35 mouse cellular contexts compared by ENCODE assay signal in genomic region chr19:58708611-58709010, GRCm38 (mm10). TPM values are rescaled to one million over a fixed set of nuclear protein-coding genes. Genes with fewer than 3 reads are reported as not detected.
DNase-seq lines count a peak whose midpoint lies in the region; ATAC-seq and TF ChIP-seq lines count a peak whose summit lies in the region.
"Had no signal": no experiment of that assay in that cellular context is flagged by ENCODE, and none has a peak within 500 bp of the region (broad histone marks: within the 10 kb centered on the region; RNA-seq: fewer than 3 reads in every experiment).

No protein-coding gene starts in this region.

- H3K4me1 ChIP-seq in heart, embryonic 11.5 days (ENCODE audit: control insufficient read depth, insufficient read depth, low read length): no peaks in the 10 kb centered on the region
- no peaks in the 10 kb centered on the region for H3K4me1 ChIP-seq in midbrain, postnatal 0 days (ENCODE audit: insufficient read depth, low read length)
- no peaks in the 10 kb centered on the region for H3K4me1 ChIP-seq in forebrain, embryonic 12.5 days
- H3K4me1 ChIP-seq: forebrain, embryonic 13.5 days; hindbrain, embryonic 15.5 days; liver, embryonic 12.5 days; neural tube, embryonic 13.5 days had no signal

- peak; percentile 44 for DNase-seq in adrenal gland, adult 2 months
- no peak for DNase-seq in adrenal gland, adult 18-20 months (ENCODE audit: low spot score in 2 of 2)
- peak; percentile 3 to 14 for DNase-seq in heart, postnatal 36 days
- peak; percentile 5 for DNase-seq in adrenal gland, postnatal 14 days
- no peak for DNase-seq in thymus, postnatal 14 days
- no peak for DNase-seq in midbrain, postnatal 0 days (ENCODE audit: low spot score)
- DNase-seq: cerebellum, adult 2 months; cerebellum, postnatal 14 days; gastrocnemius, postnatal 10 days; kidney, adult 18-20 months; layer of hippocampus, postnatal 36 days; left cerebral cortex, postnatal 4 days; liver, postnatal 0 days; lung, postnatal 36 days; right cerebral cortex, postnatal 14 days had no signal

- intact Hi-C loops in heart, postnatal 36 days (cut with DNase I): no loop called here

- H3K27me3 ChIP-seq in heart, embryonic 11.5 days (ENCODE audit: control insufficient read depth, insufficient read depth, low read length): no peaks in the 10 kb centered on the region
- H3K27me3 ChIP-seq in midbrain, postnatal 0 days (ENCODE audit: insufficient read depth, low read length): no peaks in the 10 kb centered on the region
- no peaks in the 10 kb centered on the region for H3K27me3 ChIP-seq in forebrain, embryonic 12.5 days
- H3K27me3 ChIP-seq: forebrain, embryonic 13.5 days; hindbrain, embryonic 15.5 days; liver, embryonic 12.5 days; neural tube, embryonic 13.5 days had no signal

- TF ChIP-seq CTCF in midbrain, postnatal 0 days (IDR thresholded peaks at IDR 0.05): no peak

- 77% methylated on average over 3 of the region's 3 CpGs for WGBS in heart, embryonic 11.5 days (ENCODE audit: insufficient replicate concordance)
- WGBS in midbrain, postnatal 0 days: 72% methylated on average over 3 of the region's 3 CpGs
- WGBS in forebrain, embryonic 12.5 days: 76% methylated on average over 3 of the region's 3 CpGs

- H3K27ac ChIP-seq in heart, embryonic 11.5 days (ENCODE audit: low read depth, low read length): no peak overlapping the region
- H3K27ac ChIP-seq in midbrain, postnatal 0 days (ENCODE audit: low read depth, low read length): no peak overlapping the region
- no peak overlapping the region for H3K27ac ChIP-seq in forebrain, embryonic 12.5 days
- H3K27ac ChIP-seq: forebrain, embryonic 13.5 days; hindbrain, embryonic 15.5 days; kidney, postnatal 0 days; liver, embryonic 12.5 days; neural tube, embryonic 13.5 days had no signal

- H3K36me3 ChIP-seq in heart, embryonic 11.5 days (ENCODE audit: control insufficient read depth, insufficient read depth, low read length): no peaks in the 10 kb centered on the region
- no peaks in the 10 kb centered on the region for H3K36me3 ChIP-seq in midbrain, postnatal 0 days (ENCODE audit: insufficient read depth, low read length)
- no peaks in the 10 kb centered on the region for H3K36me3 ChIP-seq in forebrain, embryonic 12.5 days (replicated peaks)
- H3K36me3 ChIP-seq: hindbrain, embryonic 15.5 days; liver, embryonic 12.5 days; neural tube, embryonic 13.5 days had no signal

- no peak overlapping the region for H3K4me3 ChIP-seq in heart, embryonic 11.5 days (ENCODE audit: low read depth, low read length)
- no peak overlapping the region for H3K4me3 ChIP-seq in midbrain, postnatal 0 days (ENCODE audit: low read depth, low read length)
- H3K4me3 ChIP-seq in forebrain, embryonic 12.5 days (replicated peaks): no peak overlapping the region
- H3K4me3 ChIP-seq: erythroblast, embryonic 14.5 days; forebrain, embryonic 13.5 days; hindbrain, embryonic 15.5 days; liver, embryonic 12.5 days; neural tube, embryonic 13.5 days had no signal

- H3K4me2 ChIP-seq in heart, embryonic 11.5 days: no peak overlapping the region
- H3K4me2 ChIP-seq in midbrain, postnatal 0 days (ENCODE audit: low read depth, low read length, poor library complexity, severe bottlenecking): no peak overlapping the region
- H3K4me2 ChIP-seq in forebrain, embryonic 12.5 days: no peak overlapping the region
- H3K4me2 ChIP-seq: forebrain, embryonic 13.5 days; hindbrain, embryonic 15.5 days; liver, embryonic 12.5 days; midbrain, embryonic 11.5 days; neural tube, embryonic 13.5 days had no signal

- ATAC-seq in heart, embryonic 11.5 days (replicated peaks; ENCODE audit: insufficient number of reproducible peaks, low FRiP score, low TSS enrichment): no peak
- no peak for ATAC-seq in midbrain, postnatal 0 days (ENCODE audit: low FRiP score)
- no peak for ATAC-seq in forebrain, embryonic 12.5 days (ENCODE audit: low FRiP score)
- ATAC-seq: activated CD4-positive, CD25-positive, alpha-beta regulatory T cell, adult 4 months; CD4-positive, CD25-positive, alpha-beta regulatory T cell, adult 4 months; forebrain, embryonic 13.5 days; liver, embryonic 12.5 days; liver, postnatal 0 days had no signal

- H3K9me3 ChIP-seq in heart, embryonic 11.5 days (replicated peaks; ENCODE audit: control insufficient read depth, low read length): no peaks in the 10 kb centered on the region
- no peaks in the 10 kb centered on the region for H3K9me3 ChIP-seq in midbrain, postnatal 0 days (ENCODE audit: low read length)
- H3K9me3 ChIP-seq in forebrain, embryonic 12.5 days: no peaks in the 10 kb centered on the region
- H3K9me3 ChIP-seq: forebrain, embryonic 13.5 days; hindbrain, embryonic 15.5 days; liver, embryonic 12.5 days; neural tube, embryonic 13.5 days had no signal

- H3K9ac ChIP-seq in heart, embryonic 11.5 days (ENCODE audit: low read depth, low read length): no peak overlapping the region
- H3K9ac ChIP-seq in midbrain, postnatal 0 days (replicated peaks; ENCODE audit: low read length, poor library complexity, severe bottlenecking): no peak overlapping the region
- H3K9ac ChIP-seq in forebrain, embryonic 12.5 days: no peak overlapping the region
- H3K9ac ChIP-seq: forebrain, embryonic 13.5 days; hindbrain, embryonic 15.5 days; liver, embryonic 12.5 days; liver, postnatal 0 days; neural tube, embryonic 13.5 days had no signal

RNA-seq across cellular contexts. Expression of gene Pnliprp1, which starts 20.1 kb away (rescaled TPM):
- total RNA-seq in adrenal gland, adult 2 months (2021): not detected
- not detected in 2 replicates for polyA plus RNA-seq in adrenal gland, adult 2 months (2012; rRNA removed)
- not detected for total RNA-seq in adrenal gland, adult 18-20 months (2021)
- not detected for total RNA-seq in heart, postnatal 36 days (2021)
- polyA plus RNA-seq in heart, embryonic 11.5 days (2014; fragmentation: Nextera tagmentation; extraction: Ambion mirVana): 0.37 TPM in 1 of 2 replicates, not detected in the other
- total RNA-seq in adrenal gland, postnatal 14 days (2021): 1.7 TPM in 1 of 2 replicates, not detected in the other
- total RNA-seq in midbrain, postnatal 0 days (2014; rRNA removed): not detected in 2 replicates
- polyA plus RNA-seq in midbrain, postnatal 0 days (2015; fragmentation: Nextera tagmentation; extraction: Ambion mirVana): 0.38 TPM in 1 of 2 replicates, not detected in the other
- polyA plus RNA-seq in forebrain, embryonic 12.5 days (2016; fragmentation: Nextera tagmentation; extraction: Ambion mirVana): not detected in 2 replicates
- total RNA-seq: gastrocnemius, postnatal 10 days; hematopoietic stem cell, adult 5-6 weeks; layer of hippocampus, postnatal 36 days; megakaryocyte, adult 5-6 weeks had no signal
- polyA plus RNA-seq: activated CD4-positive, CD25-positive, alpha-beta regulatory T cell, adult 4 months; CD4-positive, CD25-positive, alpha-beta regulatory T cell, adult 4 months; cerebellum, adult 2 months; cortical plate, adult 2 months; embryonic facial prominence, embryonic 14.5 days; erythroblast, embryonic 14.5 days; kidney, postnatal 0 days; midbrain, embryonic 11.5 days; neural tube, embryonic 13.5 days; stomach, embryonic 14.5 days; urinary bladder, adult 2 months had no signal

RNA-seq across cellular contexts. Expression of gene Pnliprp2, which starts 50.9 kb away (rescaled TPM):
- not detected for total RNA-seq in adrenal gland, adult 2 months (2021)
- not detected in 2 replicates for polyA plus RNA-seq in adrenal gland, adult 2 months (2012; rRNA removed)
- not detected for total RNA-seq in adrenal gland, adult 18-20 months (2021)
- not detected for total RNA-seq in heart, postnatal 36 days (2021)
- 0.26 TPM in 1 of 2 replicates, not detected in the other for polyA plus RNA-seq in heart, embryonic 11.5 days (2014; fragmentation: Nextera tagmentation; extraction: Ambion mirVana)
- total RNA-seq in adrenal gland, postnatal 14 days (2021): not detected in 2 replicates
- total RNA-seq in midbrain, postnatal 0 days (2014; rRNA removed): 0.27 TPM in 1 of 2 replicates, not detected in the other
- not detected in 2 replicates for polyA plus RNA-seq in midbrain, postnatal 0 days (2015; fragmentation: Nextera tagmentation; extraction: Ambion mirVana)
- polyA plus RNA-seq in forebrain, embryonic 12.5 days (2016; fragmentation: Nextera tagmentation; extraction: Ambion mirVana): not detected in 2 replicates
- total RNA-seq: gastrocnemius, postnatal 10 days; hematopoietic stem cell, adult 5-6 weeks; megakaryocyte, adult 5-6 weeks had no signal
- polyA plus RNA-seq: activated CD4-positive, CD25-positive, alpha-beta regulatory T cell, adult 4 months; CD4-positive, CD25-positive, alpha-beta regulatory T cell, adult 4 months; cerebellum, adult 2 months; embryonic facial prominence, embryonic 14.5 days; erythroblast, embryonic 14.5 days; heart, embryonic 14.5 days; hindbrain, embryonic 15.5 days; liver, postnatal 0 days; midbrain, embryonic 11.5 days had no signal

RNA-seq across cellular contexts. Expression of gene Pnlip, which starts 56.3 kb away (rescaled TPM):
- total RNA-seq in adrenal gland, adult 2 months (2021): under 1 TPM in 1 of 2 experiments, not detected in 1; 0.38 TPM
- polyA plus RNA-seq in adrenal gland, adult 2 months (2012; rRNA removed): 0.21 TPM in 1 of 2 replicates, not detected in the other
- total RNA-seq in adrenal gland, adult 18-20 months (2021): not detected
- not detected for total RNA-seq in heart, postnatal 36 days (2021)
- polyA plus RNA-seq in heart, embryonic 11.5 days (2014; fragmentation: Nextera tagmentation; extraction: Ambion mirVana): not detected in 2 replicates
- total RNA-seq in adrenal gland, postnatal 14 days (2021): not detected in 2 replicates
- total RNA-seq in midbrain, postnatal 0 days (2014; rRNA removed): not detected in 2 replicates
- 0.17 and 0.48 TPM in 2 replicates for polyA plus RNA-seq in midbrain, postnatal 0 days (2015; fragmentation: Nextera tagmentation; extraction: Ambion mirVana)
- not detected in 2 replicates for polyA plus RNA-seq in forebrain, embryonic 12.5 days (2016; fragmentation: Nextera tagmentation; extraction: Ambion mirVana)
- total RNA-seq: gastrocnemius, postnatal 10 days; hematopoietic stem cell, adult 5-6 weeks; megakaryocyte, adult 5-6 weeks had no signal
- polyA plus RNA-seq: activated CD4-positive, CD25-positive, alpha-beta regulatory T cell, adult 4 months; CD4-positive, CD25-positive, alpha-beta regulatory T cell, adult 4 months; cerebellum, adult 2 months; embryonic facial prominence, embryonic 14.5 days; erythroblast, embryonic 14.5 days; forebrain, embryonic 13.5 days; heart, embryonic 14.5 days; kidney, postnatal 0 days; limb, embryonic 14.5 days; liver, postnatal 0 days; lung, embryonic 16.5 days; midbrain, embryonic 11.5 days had no signal

Comparison
In these comparisons a context has a peak if more than half of its experiments do, and no peak if none do; other contexts are left out.
1. DNase-seq: peak in adrenal gland, adult 2 months (single experiment), heart, postnatal 36 days (2 of 2) and adrenal gland, postnatal 14 days (single experiment); none in adrenal gland, adult 18-20 months (0 of 2), thymus, postnatal 14 days (single experiment) and midbrain, postnatal 0 days (single experiment).